Comparison of ENCODE assay signal across 8 mouse cellular contexts in genomic region chr5:90033103-90033502, GRCm38 (mm10).
DNase-seq lines count a peak whose midpoint lies in the region; ATAC-seq and TF ChIP-seq lines count a peak whose summit lies in the region.

No protein-coding gene starts in this region.

- H3K36me3 ChIP-seq in neural tube, embryonic 11.5 days (ENCODE audit: control insufficient read depth, insufficient read depth, low read length): no peaks in the 10 kb centered on the region

- DNase-seq in frontal cortex, postnatal 36 days (ENCODE audit: low spot score in 2 of 2): peak; percentile 10 to 13
- DNase-seq in frontal cortex, postnatal 25 days (ENCODE audit: low spot score in 2 of 2): no peak
- DNase-seq in neural tube, embryonic 11.5 days (ENCODE audit: low spot score): no peak
- DNase-seq in neural tube, embryonic 10.5 days (ENCODE audit: extremely low spot score, low spot score): no peak
- DNase-seq in layer of hippocampus, adult 2 months (ENCODE audit: low spot score in 2 of 2): peak; percentile 70 to 86
- peak; percentile 18 for DNase-seq in right cerebral cortex, postnatal 25 days
- DNase-seq in retina, postnatal 1 day: no peak
- DNase-seq in gastrocnemius, adult 18-20 months (ENCODE audit: low spot score): no peak

- TF ChIP-seq CTCF in layer of hippocampus, adult 2 months (conservative IDR thresholded peaks at IDR 0.05): peak; percentile 70

- H3K27ac ChIP-seq in neural tube, embryonic 11.5 days (ENCODE audit: low read depth, low read length): no peak overlapping the region
- peak overlapping the region; percentile 86 for H3K27ac ChIP-seq in layer of hippocampus, adult 2 months

- H3K4me3 ChIP-seq in neural tube, embryonic 11.5 days (ENCODE audit: low read depth, low read length): no peak overlapping the region
- H3K4me3 ChIP-seq in layer of hippocampus, adult 2 months: no peak overlapping the region

- WGBS in neural tube, embryonic 11.5 days: 27% methylated on average over 5 of the region's 5 CpGs

- ATAC-seq in neural tube, embryonic 11.5 days (ENCODE audit: insufficient read depth, low FRiP score, low TSS enrichment): peak; percentile 65

- no peak overlapping the region for H3K9ac ChIP-seq in neural tube, embryonic 11.5 days (ENCODE audit: low read length)

- H3K4me1 ChIP-seq in neural tube, embryonic 11.5 days (ENCODE audit: control insufficient read depth, insufficient read depth, low read length): no peaks in the 10 kb centered on the region

- H3K9me3 ChIP-seq in neural tube, embryonic 11.5 days (ENCODE audit: control insufficient read depth, low read length): no peaks in the 10 kb centered on the region

- no peaks in the 10 kb centered on the region for H3K27me3 ChIP-seq in neural tube, embryonic 11.5 days (ENCODE audit: control insufficient read depth, insufficient read depth, low read length)

- H3K4me2 ChIP-seq in neural tube, embryonic 11.5 days (ENCODE audit: low read depth): no peak overlapping the region

Comparison
In these comparisons a context has a peak if more than half of its experiments do, and no peak if none do; other contexts are left out.
1. DNase-seq: peak in frontal cortex, postnatal 36 days (2 of 2), layer of hippocampus, adult 2 months (2 of 2) and right cerebral cortex, postnatal 25 days (single experiment); none in frontal cortex, postnatal 25 days (0 of 2), neural tube, embryonic 11.5 days (single experiment), neural tube, embryonic 10.5 days (single experiment), retina, postnatal 1 day (single experiment) and gastrocnemius, adult 18-20 months (single experiment).